Mouse (Mus musculus): ENCODE data around the gene Kcna3. TPM values are rescaled to one million over a fixed set of nuclear protein-coding genes. Genes with fewer than 3 reads are reported as not detected.

Gene Kcna3
- polyA plus RNA-seq, 1 experiment from 2014 or later: 2.2 TPM

DNA sequence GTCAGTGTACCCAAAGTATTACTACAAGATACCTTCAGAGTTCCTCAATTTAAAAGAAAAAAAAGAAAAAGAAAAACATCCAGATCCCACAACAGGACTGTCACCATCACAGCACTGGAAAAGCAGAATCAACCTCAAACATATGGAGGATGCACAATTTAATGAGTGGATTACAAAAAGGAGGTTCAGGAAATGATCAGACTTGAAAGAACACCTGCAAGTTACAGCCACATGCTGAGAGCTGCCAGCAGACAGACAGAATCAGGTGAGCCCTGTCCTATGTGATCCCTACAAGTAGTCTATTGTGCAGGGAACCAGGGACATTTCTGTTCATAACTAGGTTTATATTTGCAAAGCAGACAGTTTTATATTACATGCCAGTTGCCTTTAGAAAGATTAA lies 3.3 kb downstream of the Kcna3 start:
- DNase-seq (ENCODE audit: low spot score) (no peak), ATAC-seq (ENCODE audit: insufficient number of reproducible peaks, low FRiP score, low TSS enrichment, low read depth) (no peak)
- no peaks in the 10 kb centered on the region for H3K4me1 ChIP-seq (ENCODE audit: control insufficient read depth, insufficient read depth, low read length)
- H3K36me3 ChIP-seq (ENCODE audit: control insufficient read depth, insufficient read depth, low read length): no peaks in the 10 kb centered on the region
- H3K4me2 ChIP-seq (ENCODE audit: low read depth, severe bottlenecking): no peak overlapping the region; the same call in 1 of the 2 replicates
- H3K4me3 ChIP-seq (ENCODE audit: low read depth, low read length): no peak overlapping the region
- no peaks in the 10 kb centered on the region for H3K9me3 ChIP-seq (ENCODE audit: control insufficient read depth, low read length)
- H3K27me3 ChIP-seq (ENCODE audit: control insufficient read depth, insufficient read depth, low read length): peaks cover 6% of the 10 kb centered on the region; the same call in 1 of the 2 replicates
- H3K27ac ChIP-seq (replicated peaks; ENCODE audit: low read depth, low read length): no peak overlapping the region
- no peak overlapping the region for H3K9ac ChIP-seq (ENCODE audit: low read length)

DNA sequence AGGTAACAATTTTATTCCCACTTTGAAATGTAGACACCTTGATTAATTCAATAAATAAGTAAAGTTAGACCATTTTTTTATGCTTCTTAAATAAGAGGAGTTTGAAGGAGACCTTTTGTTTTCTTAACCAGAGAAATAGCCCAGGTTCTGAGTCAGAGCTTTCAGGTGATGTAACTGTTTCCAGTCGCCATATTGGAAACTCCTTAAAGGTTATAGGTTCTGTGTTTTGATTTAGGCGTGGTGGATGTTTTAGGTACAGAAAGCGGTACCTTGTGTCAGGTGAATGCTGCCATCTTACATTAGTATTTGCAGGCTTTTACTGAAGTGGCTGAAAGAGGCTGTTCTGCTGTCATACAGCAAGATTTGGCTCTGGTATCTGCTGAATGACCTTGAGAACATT lies 4.4 kb downstream of the Kcna3 start:
- no peaks in the 10 kb centered on the region for H3K4me1 ChIP-seq (ENCODE audit: control insufficient read depth, insufficient read depth, low read length)
- no peak overlapping the region for H3K27ac ChIP-seq (replicated peaks; ENCODE audit: low read depth, low read length)
- no peak for ATAC-seq (ENCODE audit: insufficient number of reproducible peaks, low FRiP score, low TSS enrichment, low read depth)
- 87% methylated on average over 3 of the region's 3 CpGs for WGBS
- peaks cover 6% of the 10 kb centered on the region; the same call in 1 of the 2 replicates for H3K27me3 ChIP-seq (ENCODE audit: control insufficient read depth, insufficient read depth, low read length)
- H3K36me3 ChIP-seq (ENCODE audit: control insufficient read depth, insufficient read depth, low read length): no peaks in the 10 kb centered on the region
- H3K9ac ChIP-seq (ENCODE audit: low read length): no peak overlapping the region
- H3K9me3 ChIP-seq (ENCODE audit: control insufficient read depth, low read length): no peaks in the 10 kb centered on the region
- H3K4me2 ChIP-seq (ENCODE audit: low read depth, severe bottlenecking): no peak overlapping the region
- no peak overlapping the region for H3K4me3 ChIP-seq (ENCODE audit: low read depth, low read length)
- DNase-seq (ENCODE audit: low spot score): no peak

DNA sequence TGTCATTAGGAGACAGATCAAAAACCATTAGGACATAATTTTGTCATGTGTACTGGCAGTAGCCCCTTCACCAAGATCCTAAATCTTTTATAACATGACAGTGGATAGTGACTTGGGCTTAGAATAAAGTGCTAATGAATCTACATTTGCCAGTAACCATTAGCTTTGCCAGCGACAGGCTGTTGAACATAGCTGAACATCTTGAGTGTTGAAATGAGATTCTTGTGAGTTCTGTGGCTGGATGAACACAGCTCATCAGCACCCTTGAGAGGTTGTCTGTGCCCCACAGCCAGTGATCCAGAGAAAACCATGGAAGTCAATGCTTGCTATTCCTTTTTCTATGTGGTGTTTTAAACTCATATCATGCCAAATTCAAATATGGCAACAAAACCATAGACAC lies 5.7 kb downstream of the Kcna3 start:
- Histone ChIP-seq H3K27ac (replicated peaks; ENCODE audit: low read depth, low read length) (no peak overlapping the region), H3K9me3 (ENCODE audit: control insufficient read depth, low read length) (no peaks in the 10 kb centered on the region), H3K4me2 (ENCODE audit: low read depth, severe bottlenecking) (no peak overlapping the region), H3K9ac (ENCODE audit: low read length) (no peak overlapping the region), H3K4me1 (ENCODE audit: control insufficient read depth, insufficient read depth, low read length) (no peaks in the 10 kb centered on the region), H3K36me3 (ENCODE audit: control insufficient read depth, insufficient read depth, low read length) (no peaks in the 10 kb centered on the region), H3K4me3 (ENCODE audit: low read depth, low read length) (no peak overlapping the region), H3K27me3 (ENCODE audit: control insufficient read depth, insufficient read depth, low read length) (peaks cover 5% of the 10 kb centered on the region; the same call in 1 of the 2 replicates)
- DNase-seq (ENCODE audit: low spot score) (no peak), ATAC-seq (ENCODE audit: insufficient number of reproducible peaks, low FRiP score, low TSS enrichment, low read depth) (no peak)
- 85% methylated on average over 1 of the region's 1 CpGs for WGBS

DNA sequence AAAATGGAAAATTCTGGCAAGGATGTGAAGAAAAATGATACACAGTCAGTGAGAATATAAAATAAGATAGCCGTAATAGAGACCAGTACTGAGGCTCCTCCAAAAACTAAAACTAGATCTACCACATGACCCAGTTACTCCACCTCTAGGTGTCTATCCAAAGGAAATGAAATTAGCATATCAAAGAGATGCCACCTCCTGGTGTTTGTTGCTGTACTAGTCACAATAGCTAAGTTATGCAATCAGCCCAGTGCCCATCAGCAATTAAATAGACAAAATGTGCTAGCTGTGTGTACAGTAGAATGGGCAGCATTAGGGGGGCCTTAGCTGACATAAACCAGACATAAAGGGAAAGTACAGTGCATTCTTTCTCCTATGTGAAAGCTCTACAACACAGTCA lies 25.5 kb downstream of the Kcna3 start:
- 95% methylated on average over 1 of the region's 1 CpGs for WGBS
- Histone ChIP-seq H3K36me3 (ENCODE audit: control insufficient read depth, insufficient read depth, low read length) (no peaks in the 10 kb centered on the region), H3K9me3 (ENCODE audit: control insufficient read depth, low read length) (no peaks in the 10 kb centered on the region), H3K4me2 (ENCODE audit: low read depth, severe bottlenecking) (no peak overlapping the region), H3K4me1 (ENCODE audit: control insufficient read depth, insufficient read depth, low read length) (no peaks in the 10 kb centered on the region), H3K27ac (replicated peaks; ENCODE audit: low read depth, low read length) (no peak overlapping the region), H3K4me3 (ENCODE audit: low read depth, low read length) (no peak overlapping the region), H3K27me3 (ENCODE audit: control insufficient read depth, insufficient read depth, low read length) (no peaks in the 10 kb centered on the region), H3K9ac (ENCODE audit: low read length) (no peak overlapping the region)
- ATAC-seq (ENCODE audit: insufficient number of reproducible peaks, low FRiP score, low TSS enrichment, low read depth) (no peak), DNase-seq (ENCODE audit: low spot score) (no peak)

DNA sequence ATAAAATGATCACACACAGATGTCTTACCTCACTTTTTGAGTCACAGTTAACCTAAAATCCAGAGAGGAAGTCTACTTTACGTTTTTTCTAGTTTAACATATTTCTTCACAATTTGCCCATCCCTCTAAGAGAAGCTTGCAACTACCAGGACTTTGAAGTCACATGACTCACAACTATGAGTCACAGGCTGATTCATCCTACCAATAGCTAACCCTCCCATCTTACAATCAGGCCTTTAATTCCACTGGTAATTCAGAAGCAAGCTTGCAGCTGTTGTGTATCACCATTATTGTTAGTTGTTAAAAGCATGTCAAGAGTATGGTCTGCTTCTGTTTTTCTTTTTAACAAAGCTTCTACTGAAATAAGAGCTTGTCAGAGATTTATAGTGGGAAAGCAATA lies 26.8 kb downstream of the Kcna3 start:
- H3K9me3 ChIP-seq (ENCODE audit: control insufficient read depth, low read length): no peaks in the 10 kb centered on the region
- H3K36me3 ChIP-seq (ENCODE audit: control insufficient read depth, insufficient read depth, low read length): no peaks in the 10 kb centered on the region
- no peak for DNase-seq (ENCODE audit: low spot score)
- 77% methylated on average over 1 of the region's 1 CpGs for WGBS
- ATAC-seq (ENCODE audit: insufficient number of reproducible peaks, low FRiP score, low TSS enrichment, low read depth): no peak
- no peaks in the 10 kb centered on the region for H3K27me3 ChIP-seq (ENCODE audit: control insufficient read depth, insufficient read depth, low read length)
- H3K4me1 ChIP-seq (ENCODE audit: control insufficient read depth, insufficient read depth, low read length): no peaks in the 10 kb centered on the region
- no peak overlapping the region for H3K4me2 ChIP-seq (ENCODE audit: low read depth, severe bottlenecking)
- H3K27ac ChIP-seq (replicated peaks; ENCODE audit: low read depth, low read length): no peak overlapping the region
- no peak overlapping the region for H3K9ac ChIP-seq (ENCODE audit: low read length)
- H3K4me3 ChIP-seq (ENCODE audit: low read depth, low read length): no peak overlapping the region

DNA sequence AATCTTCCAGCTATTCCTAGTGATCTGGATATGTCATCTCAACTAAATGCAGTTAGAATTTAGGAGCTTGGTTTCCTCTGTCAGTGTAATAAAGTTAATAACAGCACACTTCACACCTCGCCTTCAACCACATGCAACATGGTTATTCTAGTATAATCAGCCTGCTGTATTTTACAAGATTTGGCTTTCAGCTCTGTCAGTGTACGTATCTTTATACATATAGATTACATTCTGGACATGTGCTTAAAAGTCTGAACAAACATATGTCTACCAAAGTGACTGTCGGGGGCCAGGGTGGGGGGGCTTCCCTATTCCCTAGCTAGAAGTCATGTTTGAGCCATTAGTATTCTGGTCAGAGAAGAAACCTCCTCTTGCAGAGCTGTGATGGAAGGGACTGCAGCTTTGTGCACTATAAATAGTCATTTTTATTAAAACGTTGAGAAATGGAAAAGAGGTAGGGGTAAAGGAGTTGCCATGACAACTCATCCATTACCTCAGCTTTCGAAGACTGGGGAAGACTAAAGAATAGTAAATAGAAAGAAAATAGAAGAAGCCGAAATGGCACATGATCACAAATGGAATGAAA lies 29.6 kb downstream of the Kcna3 start:
- Histone ChIP-seq H3K9ac (ENCODE audit: low read length) (no peak overlapping the region), H3K36me3 (ENCODE audit: control insufficient read depth, insufficient read depth, low read length) (no peaks in the 10 kb centered on the region), H3K27ac (replicated peaks; ENCODE audit: low read depth, low read length) (no peak overlapping the region), H3K4me2 (ENCODE audit: low read depth, severe bottlenecking) (no peak overlapping the region), H3K4me1 (ENCODE audit: control insufficient read depth, insufficient read depth, low read length) (no peaks in the 10 kb centered on the region), H3K9me3 (ENCODE audit: control insufficient read depth, low read length) (no peaks in the 10 kb centered on the region), H3K27me3 (ENCODE audit: control insufficient read depth, insufficient read depth, low read length) (no peaks in the 10 kb centered on the region), H3K4me3 (ENCODE audit: low read depth, low read length) (no peak overlapping the region)
- DNase-seq (ENCODE audit: low spot score) (no peak), ATAC-seq (ENCODE audit: insufficient number of reproducible peaks, low FRiP score, low TSS enrichment, low read depth) (no peak)
- WGBS: 82% methylated on average over 6 of the region's 6 CpGs

DNA sequence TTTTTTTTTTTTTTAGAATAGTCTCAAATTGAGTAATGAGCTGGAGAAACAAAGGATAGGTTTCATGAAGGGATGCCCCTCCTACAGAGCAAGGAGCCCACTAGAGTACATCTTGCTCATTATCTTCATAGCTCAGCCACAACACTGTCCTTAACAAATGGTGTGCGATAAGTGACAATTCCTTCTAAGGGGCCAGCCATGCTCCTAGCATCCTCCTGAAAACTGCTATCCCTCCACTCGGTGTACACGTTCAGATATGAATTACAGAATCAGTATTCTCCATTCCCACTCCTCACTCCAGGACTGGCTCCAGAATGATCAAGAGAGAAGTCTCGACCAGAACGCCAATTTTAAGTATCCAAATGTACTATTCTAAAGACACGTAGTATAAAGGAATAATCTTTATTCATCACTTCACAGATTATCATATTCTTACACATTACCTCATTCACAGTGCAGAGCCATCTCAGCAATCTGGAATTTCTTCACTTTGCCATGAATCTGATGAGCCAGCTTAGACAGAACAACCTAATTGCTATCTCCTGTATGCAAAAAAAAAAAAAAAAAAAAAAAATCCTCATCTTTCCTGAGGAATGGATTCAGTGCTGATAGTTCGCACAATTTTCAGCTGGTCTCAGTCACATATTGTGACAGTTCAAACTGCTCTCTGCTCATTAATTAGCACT lies 30.3 kb downstream of the Kcna3 start:
- no peaks in the 10 kb centered on the region for H3K9me3 ChIP-seq (ENCODE audit: control insufficient read depth, low read length)
- H3K4me1 ChIP-seq (ENCODE audit: control insufficient read depth, insufficient read depth, low read length): no peaks in the 10 kb centered on the region
- no peak overlapping the region for H3K4me2 ChIP-seq (ENCODE audit: low read depth, severe bottlenecking)
- ATAC-seq (ENCODE audit: insufficient number of reproducible peaks, low FRiP score, low TSS enrichment, low read depth) (no peak), DNase-seq (ENCODE audit: low spot score) (no peak)
- 90% methylated on average over 7 of the region's 7 CpGs for WGBS
- no peak overlapping the region for H3K4me3 ChIP-seq (ENCODE audit: low read depth, low read length)
- H3K36me3 ChIP-seq (ENCODE audit: control insufficient read depth, insufficient read depth, low read length): no peaks in the 10 kb centered on the region
- no peak overlapping the region for H3K27ac ChIP-seq (replicated peaks; ENCODE audit: low read depth, low read length)
- no peak overlapping the region for H3K9ac ChIP-seq (ENCODE audit: low read length)
- H3K27me3 ChIP-seq (ENCODE audit: control insufficient read depth, insufficient read depth, low read length): no peaks in the 10 kb centered on the region

DNA sequence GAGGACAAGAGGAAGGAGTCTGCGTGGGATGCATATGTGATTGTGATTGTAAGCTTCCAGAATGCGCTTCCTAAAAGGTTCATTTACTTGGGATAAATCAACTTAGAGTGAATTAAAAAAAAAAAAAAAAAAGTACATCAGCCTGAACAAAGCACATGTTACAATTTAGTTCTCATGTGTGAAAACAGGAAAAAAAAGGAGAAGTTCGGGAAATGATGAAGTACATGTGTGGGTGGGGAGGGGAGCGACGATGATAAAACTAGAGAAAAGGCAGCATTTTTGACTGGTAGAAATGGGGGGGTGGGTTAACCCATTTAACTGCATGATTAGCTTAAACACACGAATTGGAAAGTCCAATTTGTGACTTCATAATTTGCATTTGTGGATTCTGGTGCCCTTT lies 31.3 kb downstream of the Kcna3 start:
- Histone ChIP-seq H3K36me3 (ENCODE audit: control insufficient read depth, insufficient read depth, low read length) (no peaks in the 10 kb centered on the region), H3K9me3 (ENCODE audit: control insufficient read depth, low read length) (no peaks in the 10 kb centered on the region), H3K4me1 (ENCODE audit: control insufficient read depth, insufficient read depth, low read length) (no peaks in the 10 kb centered on the region), H3K4me3 (ENCODE audit: low read depth, low read length) (no peak overlapping the region), H3K9ac (ENCODE audit: low read length) (no peak overlapping the region), H3K27ac (replicated peaks; ENCODE audit: low read depth, low read length) (no peak overlapping the region), H3K27me3 (ENCODE audit: control insufficient read depth, insufficient read depth, low read length) (no peaks in the 10 kb centered on the region), H3K4me2 (ENCODE audit: low read depth, severe bottlenecking) (no peak overlapping the region)
- no peak for DNase-seq (ENCODE audit: low spot score)
- ATAC-seq (ENCODE audit: insufficient number of reproducible peaks, low FRiP score, low TSS enrichment, low read depth): no peak
- WGBS: 74% methylated on average over 6 of the region's 6 CpGs

DNA sequence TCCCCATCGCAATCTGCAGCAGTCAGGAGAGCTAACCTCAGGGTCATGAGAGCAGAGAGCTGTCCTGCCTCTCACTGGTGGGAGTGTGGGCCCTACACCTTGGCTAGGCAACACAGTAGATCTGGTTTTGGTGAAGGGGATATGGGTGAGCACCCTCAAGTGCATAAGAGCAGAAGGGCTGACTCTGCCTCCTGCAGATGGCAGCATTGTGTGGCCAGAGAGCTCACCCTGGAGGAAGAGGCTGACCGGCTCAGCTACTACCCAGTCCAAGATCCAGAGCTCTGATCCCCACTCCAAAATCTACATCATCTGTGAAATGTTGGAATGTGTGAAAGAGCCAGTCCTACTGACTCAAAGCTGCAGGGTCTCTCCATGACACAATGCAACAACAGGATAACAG lies 37.9 kb downstream of the Kcna3 start:
- H3K4me3 ChIP-seq (ENCODE audit: low read depth, low read length): no peak overlapping the region
- H3K4me1 ChIP-seq (ENCODE audit: control insufficient read depth, insufficient read depth, low read length): no peaks in the 10 kb centered on the region
- no peak overlapping the region for H3K4me2 ChIP-seq (ENCODE audit: low read depth, severe bottlenecking)
- no peaks in the 10 kb centered on the region for H3K36me3 ChIP-seq (ENCODE audit: control insufficient read depth, insufficient read depth, low read length)
- ATAC-seq (ENCODE audit: insufficient number of reproducible peaks, low FRiP score, low TSS enrichment, low read depth) (no peak), DNase-seq (ENCODE audit: low spot score) (no peak)
- no peak overlapping the region for H3K9ac ChIP-seq (ENCODE audit: low read length)
- 68% methylated on average over 2 of the region's 2 CpGs for WGBS
- no peak overlapping the region for H3K27ac ChIP-seq (replicated peaks; ENCODE audit: low read depth, low read length)
- H3K9me3 ChIP-seq (ENCODE audit: control insufficient read depth, low read length): no peaks in the 10 kb centered on the region
- H3K27me3 ChIP-seq (ENCODE audit: control insufficient read depth, insufficient read depth, low read length): no peaks in the 10 kb centered on the region

Measured in limb, embryonic 11.5 days (tissue).